Mouse (Mus musculus) stomach, embryonic 16.5 days (tissue): ENCODE measurements around the gene Chd4. TPM values are rescaled to one million over a fixed set of nuclear protein-coding genes. Genes with fewer than 3 reads are reported as not detected.

ENCODE experiments used
- ATAC-seq: fragments of 200-750 bp; cut with Nextera tagmentation; 2 replicates; pipeline ENCODE4 v1.8.0; 2017; ENCODE audit warnings: moderate number of reproducible peaks, moderate TSS enrichment; ENCODE audit not compliant: insufficient read depth, low FRiP score
- H3K27ac ChIP-seq: fragments of 300-500 bp; sonication (generic); 2 replicates; pipeline ENCODE4 v1.5.1; 2014; ENCODE audit warnings: low read length
- H3K27me3 ChIP-seq: fragments of 300-500 bp; sonication (generic); 2 replicates; pipeline ENCODE4 v1.6.1; 2014; ENCODE audit warnings: low read length, control low read depth, mixed read lengths; ENCODE audit not compliant: control insufficient read depth, insufficient read depth
- H3K36me3 ChIP-seq: fragments of 300-500 bp; sonication (generic); 2 replicates; pipeline ENCODE4 v1.6.1; 2014; ENCODE audit warnings: low read length; ENCODE audit not compliant: control insufficient read depth, insufficient read depth
- H3K4me1 ChIP-seq: fragments of 300-500 bp; sonication (generic); 2 replicates; pipeline ENCODE4 v1.6.1; 2014; ENCODE audit warnings: low read length, control low read depth, mixed read lengths; ENCODE audit not compliant: control insufficient read depth, insufficient read depth
- H3K4me2 ChIP-seq: fragments of 300-500 bp; sonication (generic); 2 replicates; pipeline ENCODE4 v1.6.1; 2014; ENCODE audit warnings: low read depth, low read length, mixed read lengths
- H3K4me3 ChIP-seq: fragments of 300-500 bp; sonication (generic); replicated peaks from 2 replicates; pipeline ENCODE4 v1.5.1; 2014; ENCODE audit warnings: mild to moderate bottlenecking, low read length
- H3K9ac ChIP-seq: fragments of 300-500 bp; sonication (generic); 2 replicates; pipeline ENCODE4 v1.6.1; 2014; ENCODE audit warnings: low read length
- H3K9me3 ChIP-seq: fragments of 300-500 bp; sonication (generic); replicated peaks from 2 replicates; pipeline ENCODE4 v1.6.1; 2016; ENCODE audit warnings: low read length, control low read depth; ENCODE audit not compliant: control insufficient read depth
- WGBS: fragments of 180-500 bp; shearing (Covaris S2); extraction: QIAGEN DNeasy Blood & Tissue Kit; methylation state at CpG from one replicate; pipeline ENCODE4 v1.1.7; 2014; 5-methylcytosine and 5-hydroxymethylcytosine counted together
- polyA plus RNA-seq: library from polyadenylated mRNA; unstranded; fragments of >200 nt; fragmentation: Nextera tagmentation; extraction: Ambion mirVana; gene quantifications from 2 replicates; pipeline ENCODE4 v1.2.1, GENCODE M21; 2015

Gene Chd4
- polyA plus RNA-seq, 1 experiment from 2014 or later = 46.3 TPM

- 45% methylated on average over 8 of the region's 8 CpGs for WGBS
- peaks cover 34% of the 10 kb centered on the region for H3K4me1 ChIP-seq
Measured at GRCm38 (mm10) chr6:125097951-125098350, 2.2 kb downstream of the Chd4 start.

GRCm38 (mm10) chr6:125098513-125098912, 2.7 kb downstream of the Chd4 start:
- 50% methylated on average over 3 of the region's 3 CpGs for WGBS
- ATAC-seq = no peak
- Histone ChIP-seq H3K36me3 (peaks cover 29% of the 10 kb centered on the region), H3K9me3 (no peaks in the 10 kb centered on the region), H3K4me1 (peaks cover 34% of the 10 kb centered on the region), H3K27ac (no peak overlapping the region), H3K9ac (peak overlapping the region; percentile 95), H3K4me3 (peak overlapping the region; percentile 96), H3K4me2 (peak overlapping the region; percentile 96), H3K27me3 (no peaks in the 10 kb centered on the region)

More at GRCm38 (mm10) chr6:125097951-125098350, 2.2 kb downstream of the Chd4 start:
- no peak for ATAC-seq
- no peaks in the 10 kb centered on the region for H3K9me3 ChIP-seq
- peaks cover 29% of the 10 kb centered on the region for H3K36me3 ChIP-seq
- no peak overlapping the region for H3K27ac ChIP-seq
- H3K4me3 ChIP-seq = peak overlapping the region; percentile 96
- no peaks in the 10 kb centered on the region for H3K27me3 ChIP-seq
- peak overlapping the region; percentile 96 for H3K4me2 ChIP-seq
- peak overlapping the region; percentile 95 for H3K9ac ChIP-seq

GRCm38 (mm10) chr6:125099421-125099971, 3.7 kb downstream of the Chd4 start:
- Histone ChIP-seq H3K27me3 (no peaks in the 10 kb centered on the region), H3K9ac (peak overlapping the region; percentile 95), H3K9me3 (no peaks in the 10 kb centered on the region), H3K4me1 (peaks cover 34% of the 10 kb centered on the region), H3K4me2 (peak overlapping the region; percentile 96), H3K27ac (peak overlapping the region; percentile 14; the same call in 1 of the 2 replicates), H3K4me3 (peak overlapping the region; percentile 96), H3K36me3 (peaks cover 31% of the 10 kb centered on the region)
- 38% methylated on average over 5 of the region's 5 CpGs for WGBS
- ATAC-seq = no peak

GRCm38 (mm10) chr6:125101444-125101843, 5.7 kb downstream of the Chd4 start:
- no peaks in the 10 kb centered on the region for H3K9me3 ChIP-seq
- H3K4me2 ChIP-seq = no peak overlapping the region
- WGBS = 80% methylated on average over 9 of the region's 9 CpGs
- H3K9ac ChIP-seq = no peak overlapping the region
- H3K27ac ChIP-seq = no peak overlapping the region
- H3K36me3 ChIP-seq = peaks cover 46% of the 10 kb centered on the region
- no peak overlapping the region for H3K4me3 ChIP-seq
- H3K4me1 ChIP-seq = peaks cover 28% of the 10 kb centered on the region
- no peak for ATAC-seq
- no peaks in the 10 kb centered on the region for H3K27me3 ChIP-seq

- H3K4me2 ChIP-seq = no peak overlapping the region
- H3K9me3 ChIP-seq = no peaks in the 10 kb centered on the region
- peaks cover 10% of the 10 kb centered on the region for H3K4me1 ChIP-seq
- H3K36me3 ChIP-seq = peaks cover 73% of the 10 kb centered on the region
- H3K9ac ChIP-seq = no peak overlapping the region
- H3K27ac ChIP-seq = no peak overlapping the region
- WGBS = 82% methylated on average over 4 of the region's 4 CpGs
- H3K27me3 ChIP-seq = no peaks in the 10 kb centered on the region
- ATAC-seq = no peak; the same call in 1 of the 2 replicates
- H3K4me3 ChIP-seq = no peak overlapping the region
Measured at GRCm38 (mm10) chr6:125104223-125104622, 8.4 kb downstream of the Chd4 start.

GRCm38 (mm10) chr6:125107705-125108104, 11.9 kb downstream of the Chd4 start:
- ATAC-seq = no peak
- WGBS = 92% methylated on average over 2 of the region's 2 CpGs

GRCm38 (mm10) chr6:125109371-125109770, 13.6 kb downstream of the Chd4 start:
- ATAC-seq = no peak
- H3K36me3 ChIP-seq = peaks cover 85% of the 10 kb centered on the region
- no peak overlapping the region for H3K4me3 ChIP-seq
- no peak overlapping the region for H3K27ac ChIP-seq
- H3K27me3 ChIP-seq = no peaks in the 10 kb centered on the region
- 80% methylated on average over 14 of the region's 14 CpGs for WGBS
- H3K4me1 ChIP-seq = no peaks in the 10 kb centered on the region
- H3K9ac ChIP-seq = no peak overlapping the region
- no peaks in the 10 kb centered on the region for H3K9me3 ChIP-seq
- H3K4me2 ChIP-seq = no peak overlapping the region

More at GRCm38 (mm10) chr6:125107705-125108104, 11.9 kb downstream of the Chd4 start:
- Histone ChIP-seq H3K4me3 (no peak overlapping the region), H3K27ac (no peak overlapping the region), H3K9ac (no peak overlapping the region), H3K27me3 (no peaks in the 10 kb centered on the region), H3K36me3 (peaks cover 79% of the 10 kb centered on the region), H3K4me1 (no peaks in the 10 kb centered on the region), H3K9me3 (no peaks in the 10 kb centered on the region), H3K4me2 (no peak overlapping the region)

- Histone ChIP-seq H3K27ac (no peak overlapping the region), H3K9ac (no peak overlapping the region), H3K4me1 (no peaks in the 10 kb centered on the region), H3K36me3 (peaks cover 76% of the 10 kb centered on the region), H3K4me2 (no peak overlapping the region), H3K4me3 (no peak overlapping the region), H3K27me3 (no peaks in the 10 kb centered on the region), H3K9me3 (no peaks in the 10 kb centered on the region)
- whole genome bisulfite sequencing = 89% methylated on average over 7 of the region's 7 CpGs
- ATAC-seq = no peak
Measured at GRCm38 (mm10) chr6:125110927-125111326, 15.1 kb downstream of the Chd4 start.

- 90% methylated on average over 11 of the region's 11 CpGs for WGBS
- ATAC-seq = no peak
Measured at GRCm38 (mm10) chr6:125112553-125112952, 16.8 kb downstream of the Chd4 start.

More at GRCm38 (mm10) chr6:125112553-125112952, 16.8 kb downstream of the Chd4 start:
- H3K27ac ChIP-seq = no peak overlapping the region
- H3K9ac ChIP-seq = no peak overlapping the region
- H3K4me1 ChIP-seq = no peaks in the 10 kb centered on the region
- no peak overlapping the region for H3K4me3 ChIP-seq
- no peaks in the 10 kb centered on the region for H3K9me3 ChIP-seq
- H3K4me2 ChIP-seq = no peak overlapping the region
- peaks cover 70% of the 10 kb centered on the region for H3K36me3 ChIP-seq
- H3K27me3 ChIP-seq = no peaks in the 10 kb centered on the region
